Mouse (Mus musculus) left cerebral cortex, adult 2 months (tissue): ENCODE measurements around the gene Col1a2. TPM values are rescaled to one million over a fixed set of nuclear protein-coding genes. Genes with fewer than 3 reads are reported as not detected.

ENCODE experiments used
- DNase-seq, 2 experiments: peaks; one replicate each; pipeline ENCODE4 v3.0.0; 2021 to 2022; ENCODE audit warnings: low spot score in 2 of 2, mixed read lengths in 1 of 2; ENCODE audit errors: extremely low spot score in 1 of 2
- H3K27ac ChIP-seq: fragments of 200-600 bp; 2 replicates; pipeline ENCODE4 v1.8.1; 2022
- H3K4me3 ChIP-seq: fragments of 200-600 bp; 2 replicates; pipeline ENCODE4 v1.8.1; 2022
- CTCF ChIP-seq: fragments of 200-600 bp; IDR thresholded peaks from 2 replicates; pipeline ENCODE4 v1.8.1; 2022; ENCODE audit warnings: antibody characterized with exemption, mild to moderate bottlenecking, moderate library complexity
- intact Hi-C: fragments of 180-260 bp; cut with DNase I; formaldehyde crosslinking; loops from one replicate; pipeline ENCODE4 v1.15.1; 2025
- long read RNA-seq, 2 experiments: library from polyadenylated mRNA; stranded (forward); transcript quantifications; one replicate each; pipeline ENCODE4 v2.0.0; 2021; ENCODE audit warnings: borderline mapping rate in 2 of 2
- total RNA-seq, 2 experiments: library from RNA; stranded (reverse); gene quantifications; 2 replicates each; pipeline ENCODE4 v1.2.3; 2021

Gene Col1a2
- 10 to 100 TPM; 20.2 to 21.8 TPM for total RNA-seq
- long read RNA-seq, experiment 1, partial matches to known transcripts, result 5 of 10 reads
- long read RNA-seq, experiment 1, other reads (novel, unspliced or antisense), result 5 of 10 reads
- long read RNA-seq, experiment 2, partial matches to known transcripts, result 2 of 2 reads
- long read RNA-seq, experiment 2, other reads (novel, unspliced or antisense), result 0 of 2 reads

DNA sequence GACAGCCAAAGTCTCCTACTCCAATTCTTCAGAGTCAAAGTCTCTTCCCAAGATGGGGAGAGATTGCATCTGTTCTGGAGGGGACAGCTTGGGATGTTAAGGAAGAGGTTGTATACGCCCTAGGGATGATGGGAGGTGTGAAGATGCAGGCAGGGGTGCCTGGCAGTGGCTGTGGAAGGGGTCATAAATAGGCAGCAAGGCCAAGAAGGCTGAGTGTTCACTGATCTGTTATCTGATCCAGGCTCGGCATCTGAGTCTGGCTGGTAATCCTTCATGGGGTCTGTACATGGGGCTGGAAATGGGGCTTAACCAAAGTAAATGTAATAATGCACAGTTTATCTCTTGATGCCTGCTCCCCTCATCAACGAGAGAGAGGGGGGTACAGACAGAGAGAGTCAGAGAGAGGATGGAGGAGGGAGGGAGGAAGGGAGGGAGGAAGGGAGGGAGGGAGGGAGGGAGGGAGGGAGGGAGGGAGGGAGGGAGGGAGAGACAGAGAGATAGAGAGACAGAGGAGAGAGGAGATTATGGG is at the start of gene Col1a2:
Gene Col1a2, plus strand, starts transcription at position 212 of the 529 bp plus-strand sequence.
- TF ChIP-seq CTCF, result no peak
- intact Hi-C loops, result loop anchor here (5.0 kb wide), 1 partner anchor 87 kb away; no protein-coding TSS in a partner anchor
- peak within 1 kb of the TSS; percentile 34 for H3K4me3 ChIP-seq
- DNase-seq, result no peak
- H3K27ac ChIP-seq, result no peak within 1 kb of the TSS

DNA sequence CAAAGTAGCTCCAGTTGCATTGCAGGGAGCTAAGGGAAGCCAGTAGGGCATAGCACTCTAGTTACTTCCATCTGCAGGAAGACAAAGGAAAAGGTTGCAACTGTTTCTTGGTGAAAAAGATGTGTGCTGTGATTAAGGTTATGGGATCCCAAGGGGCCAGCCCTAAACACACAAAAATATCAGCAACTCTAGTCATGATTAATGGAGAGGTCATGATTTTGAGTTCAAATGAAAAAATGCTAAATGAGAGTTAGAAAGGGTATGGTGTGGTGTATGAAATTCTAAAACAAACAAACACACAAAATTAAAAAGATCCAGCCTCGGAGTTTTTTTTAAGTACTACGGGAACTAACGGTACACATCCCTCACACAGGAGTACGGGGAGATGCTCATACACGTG is 49.1 kb upstream of the Col1a2 start:
- Histone ChIP-seq H3K27ac (no peak overlapping the region), H3K4me3 (no peak overlapping the region)
- intact Hi-C loops, result no loop called here
- TF ChIP-seq CTCF, result no peak
- no peak for DNase-seq

DNA sequence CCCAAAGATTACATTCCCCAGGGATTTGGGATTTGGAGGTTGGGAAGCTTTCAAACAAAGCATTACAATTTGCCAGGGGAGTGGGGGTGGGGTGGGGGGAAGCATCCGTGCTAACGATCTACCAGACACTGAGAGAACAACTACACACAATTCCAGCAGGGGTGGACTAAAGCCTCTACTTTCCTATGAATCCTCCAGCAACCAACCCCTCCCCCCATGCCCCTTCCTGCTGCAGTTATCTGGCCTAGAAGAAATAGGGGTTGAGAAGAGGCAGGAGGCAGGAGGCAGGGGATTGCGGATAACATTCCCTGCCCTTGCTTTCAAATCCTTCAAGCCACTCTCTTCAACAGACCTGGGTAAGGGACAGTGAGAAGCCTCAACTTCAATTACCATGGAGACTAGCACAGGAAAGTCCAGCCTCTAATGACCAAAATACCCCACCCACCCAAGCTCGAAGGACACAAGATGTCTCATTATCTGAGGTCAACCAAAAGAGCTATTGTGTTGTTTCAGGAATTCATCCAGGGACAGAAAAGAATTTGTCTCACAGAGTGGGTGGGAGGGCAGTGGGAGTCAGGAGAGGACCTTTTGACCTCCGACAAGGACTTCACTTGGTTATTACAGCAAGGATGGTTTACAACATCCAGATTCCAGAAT is 48.5 kb upstream of the Col1a2 start:
- intact Hi-C loops, result no loop called here
- no peak for TF ChIP-seq CTCF
- no peak for DNase-seq
- Histone ChIP-seq H3K27ac (no peak overlapping the region), H3K4me3 (no peak overlapping the region)

DNA sequence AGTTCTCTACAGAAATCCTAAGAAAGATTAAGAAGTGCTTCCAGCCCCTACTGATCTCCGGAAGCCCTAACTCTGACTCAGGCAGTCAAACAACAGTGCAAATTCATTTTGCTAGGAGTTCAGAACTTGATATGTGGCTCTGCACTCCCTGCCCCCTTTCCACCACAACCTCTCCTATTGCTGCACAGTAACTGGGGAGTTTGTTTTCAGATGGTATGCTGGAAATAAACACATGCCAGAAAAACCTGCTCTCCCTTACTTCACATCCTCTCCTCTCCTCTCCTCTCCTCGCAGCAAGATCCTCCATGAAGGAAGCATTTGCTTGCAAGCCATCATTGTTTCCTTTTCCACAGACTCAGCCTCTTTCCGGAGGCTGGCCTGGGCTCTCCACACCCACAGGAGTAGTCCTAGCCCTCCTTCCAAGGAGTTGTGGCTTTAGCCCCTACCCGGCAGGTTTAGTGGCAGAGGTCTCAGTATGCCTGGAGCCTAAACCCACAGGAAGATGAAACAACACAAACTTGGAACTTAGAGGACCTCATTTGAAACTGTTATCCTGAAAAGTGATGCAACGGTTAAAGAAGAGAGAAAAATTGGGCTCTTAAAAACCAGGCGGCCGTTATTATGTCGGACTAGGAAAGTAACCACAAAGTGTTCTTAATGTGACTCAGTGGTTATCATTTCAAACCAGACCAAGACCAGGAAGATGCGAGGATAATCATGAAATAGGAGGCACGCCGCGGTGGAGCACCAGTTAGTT is 47.7 kb upstream of the Col1a2 start:
- Histone ChIP-seq H3K27ac (no peak overlapping the region), H3K4me3 (no peak overlapping the region)
- no peak for TF ChIP-seq CTCF
- no peak for DNase-seq
- intact Hi-C loops, result no loop called here

DNA sequence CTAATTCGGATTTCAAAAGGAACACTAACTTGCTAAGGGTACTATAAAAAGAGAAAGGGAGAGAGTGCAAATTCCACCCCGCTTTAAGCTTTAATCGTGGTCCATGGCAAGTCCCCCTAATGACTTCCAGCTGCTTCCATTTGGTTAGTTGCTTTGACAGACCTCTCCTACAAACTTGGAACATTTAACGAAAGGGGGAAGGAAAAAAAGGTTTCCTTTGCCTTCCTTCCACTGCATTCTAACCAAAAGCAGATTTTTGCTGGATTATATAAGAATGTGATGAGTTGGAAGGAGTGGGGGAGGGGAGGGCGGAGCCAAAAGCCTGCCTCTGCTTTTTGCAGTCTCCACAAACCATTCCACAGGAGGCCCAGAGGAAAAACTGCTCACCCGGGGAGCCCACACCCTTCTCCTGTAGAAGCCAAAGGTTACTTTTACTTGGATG is 47.0 kb upstream of the Col1a2 start:
- Histone ChIP-seq H3K27ac (no peak overlapping the region), H3K4me3 (no peak overlapping the region)
- intact Hi-C loops, result no loop called here
- peak; percentile 13 for DNase-seq
- TF ChIP-seq CTCF, result no peak

DNA sequence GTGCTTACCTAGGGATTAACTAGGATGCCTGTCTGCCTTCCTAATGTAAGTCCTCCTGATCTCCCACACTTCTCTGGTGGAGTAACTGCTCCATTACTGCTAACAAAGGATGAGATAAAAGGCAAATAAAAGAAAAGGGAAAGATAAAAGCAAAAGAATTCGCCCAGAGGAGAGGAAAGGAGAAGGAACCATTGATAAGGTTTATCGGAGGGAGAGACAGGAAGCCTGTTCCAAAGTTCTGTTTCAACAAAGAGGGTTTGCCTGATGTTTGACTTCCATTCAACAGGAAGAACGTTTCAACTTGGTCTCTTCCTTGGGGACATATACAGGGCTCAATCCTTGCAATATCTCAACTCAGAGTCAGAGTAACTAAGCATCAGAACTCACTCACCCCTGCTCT is 39.3 kb upstream of the Col1a2 start:
- intact Hi-C loops, result no loop called here

DNA sequence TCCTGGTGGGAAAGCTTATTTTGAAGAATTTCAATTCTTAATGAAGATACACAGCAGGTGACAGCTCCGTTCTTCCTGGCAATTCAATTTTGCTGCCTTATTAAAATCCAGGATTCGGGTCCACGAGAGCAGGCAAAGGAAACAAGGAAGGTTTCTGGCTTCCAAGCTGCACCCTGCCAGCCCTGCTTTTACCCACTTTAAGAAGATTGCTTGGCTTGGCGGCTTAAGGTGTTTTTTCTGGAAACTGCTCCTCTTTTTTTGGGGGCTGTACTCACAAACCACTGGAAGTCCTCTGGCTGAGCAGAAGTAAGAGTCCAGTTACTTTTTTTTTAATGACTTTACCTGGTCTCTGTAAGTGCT is 21.1 kb upstream of the Col1a2 start:
- intact Hi-C loops, result no loop called here
- Histone ChIP-seq H3K4me3 (no peak overlapping the region), H3K27ac (no peak overlapping the region)
- DNase-seq, result no peak
- no peak for TF ChIP-seq CTCF

More for the DNA sequence above, 39.3 kb upstream of the Col1a2 start:
- no peak for TF ChIP-seq CTCF
- no peak for DNase-seq
- Histone ChIP-seq H3K27ac (no peak overlapping the region), H3K4me3 (no peak overlapping the region)

DNA sequence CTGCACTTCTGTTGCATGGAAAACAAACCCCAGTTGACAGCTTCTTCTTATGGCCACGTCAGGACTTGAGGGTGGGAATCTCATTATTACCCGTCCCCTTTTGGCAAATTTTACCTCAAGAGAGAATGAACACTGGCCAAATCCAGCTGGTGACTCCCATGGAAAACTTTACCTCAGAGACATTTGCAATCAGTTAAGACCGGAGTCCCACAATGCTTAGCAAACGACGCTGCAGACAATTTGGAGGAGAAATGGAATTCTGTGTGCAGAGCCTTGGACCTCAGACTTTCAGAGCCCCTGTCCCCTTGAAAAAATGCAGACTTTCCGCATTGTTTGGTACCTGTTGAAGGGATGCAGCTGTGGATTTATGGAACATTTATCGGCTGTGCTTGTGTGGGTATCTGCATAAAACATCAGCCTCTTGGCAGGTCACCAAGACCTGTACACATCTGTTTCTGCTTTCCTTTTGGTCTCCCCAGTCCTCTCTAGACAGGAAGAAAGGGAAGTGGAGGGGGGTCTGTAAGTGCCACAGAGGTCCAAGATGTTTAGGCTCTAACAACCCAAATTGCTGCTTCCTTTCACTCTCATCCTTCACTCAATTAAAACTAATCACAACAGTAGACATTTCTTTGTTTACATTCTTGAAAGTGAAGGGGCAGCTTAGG is 20.5 kb upstream of the Col1a2 start:
- intact Hi-C loops, result no loop called here
- Histone ChIP-seq H3K4me3 (no peak overlapping the region), H3K27ac (no peak overlapping the region)
- no peak for TF ChIP-seq CTCF
- no peak for DNase-seq

DNA sequence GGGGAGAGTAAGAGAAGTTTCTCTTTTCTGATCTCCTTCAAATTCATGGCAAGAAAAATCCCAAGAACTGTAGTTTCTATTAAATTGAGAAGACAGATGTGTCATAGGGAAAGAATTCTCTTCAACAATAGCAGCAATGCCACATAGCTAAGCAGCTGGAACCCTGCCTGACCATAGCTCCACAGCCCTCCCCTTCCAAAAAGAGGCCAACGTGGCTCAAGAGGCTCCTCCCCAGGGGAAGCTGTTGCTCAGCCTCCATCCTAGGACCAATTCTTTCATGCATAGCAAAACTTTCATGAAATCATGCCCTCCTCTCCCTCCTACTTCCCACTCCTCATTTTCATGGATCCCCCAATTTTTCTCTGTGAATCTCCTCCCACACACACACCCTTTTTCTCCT is 16.3 kb upstream of the Col1a2 start:
- intact Hi-C loops, result no loop called here
- TF ChIP-seq CTCF, result no peak
- no peak for DNase-seq
- Histone ChIP-seq H3K4me3 (no peak overlapping the region), H3K27ac (no peak overlapping the region)

DNA sequence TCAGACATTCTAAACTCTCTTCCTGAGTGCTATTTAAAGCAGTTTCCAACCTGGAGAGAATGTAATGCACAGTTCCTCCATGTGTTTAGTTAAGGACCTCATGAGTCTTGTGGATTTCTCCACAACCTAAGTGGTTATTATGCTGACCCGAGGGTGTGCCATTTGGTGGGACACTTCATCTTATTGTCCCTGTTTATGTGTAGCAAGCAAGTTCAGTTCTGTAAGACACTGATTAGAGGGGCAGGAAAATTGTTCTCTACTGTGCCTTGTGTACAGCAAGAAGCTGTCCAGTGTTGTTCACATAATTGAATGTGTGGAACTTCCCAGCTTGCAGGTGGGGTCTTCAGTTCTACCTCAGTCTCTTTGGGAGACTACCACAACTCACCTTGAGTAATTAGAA is 15.6 kb upstream of the Col1a2 start:
- Histone ChIP-seq H3K27ac (no peak overlapping the region; the same call in 1 of the 2 replicates), H3K4me3 (no peak overlapping the region)
- TF ChIP-seq CTCF, result no peak
- DNase-seq, result no peak
- intact Hi-C loops, result no loop called here

DNA sequence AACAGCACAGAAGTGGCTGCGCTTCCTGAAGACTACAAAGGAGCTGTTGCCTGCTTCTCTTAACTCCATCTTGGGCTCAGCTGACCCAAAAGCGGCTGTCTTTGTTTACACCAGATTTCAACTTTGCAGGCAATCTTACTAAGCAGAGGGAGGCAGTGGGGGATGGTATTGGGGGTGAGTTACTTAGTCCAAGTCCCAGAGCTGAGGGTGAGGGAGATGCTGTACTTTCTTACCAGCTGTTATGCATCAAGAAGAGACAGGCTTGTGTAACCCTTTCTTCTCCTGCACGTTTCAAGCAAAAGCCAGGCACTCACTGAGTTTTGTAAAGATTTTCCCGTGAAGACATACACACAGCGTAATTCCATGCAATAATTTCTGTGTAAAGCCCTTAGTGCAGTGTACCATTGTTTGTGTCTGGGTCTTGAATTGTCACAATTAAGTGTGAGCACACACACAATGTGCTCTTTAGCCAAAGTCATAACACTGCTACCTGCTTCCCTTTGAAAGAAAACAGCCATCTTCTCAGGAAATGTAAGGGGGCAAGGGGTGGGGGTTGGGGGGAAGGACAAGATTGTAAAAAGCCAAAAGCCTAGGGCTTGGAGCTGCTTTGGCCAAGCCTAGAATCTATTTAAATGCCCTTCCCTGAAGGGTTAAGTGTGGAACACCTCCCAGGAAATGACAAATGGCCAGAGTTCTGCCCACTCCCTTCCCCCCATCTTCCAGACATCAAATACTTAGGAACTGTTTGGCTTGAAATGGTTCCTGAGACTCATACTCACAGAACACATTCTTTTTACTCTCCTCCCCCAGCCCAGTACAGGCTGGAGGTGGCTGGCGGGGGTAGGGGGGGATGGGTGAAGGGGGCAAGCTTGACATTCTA is 15.0 kb upstream of the Col1a2 start:
- TF ChIP-seq CTCF, result no peak
- intact Hi-C loops, result no loop called here
- H3K4me3 ChIP-seq, result no peak overlapping the region
- DNase-seq, result no peak
- no peak overlapping the region; the same call in 1 of the 2 replicates for H3K27ac ChIP-seq
